Mouse (Mus musculus): Measurements from ENCODE around the gene Rpgr. TPM values are rescaled to one million over a fixed set of nuclear protein-coding genes. Genes with fewer than 3 reads are reported as not detected.

Rpgr gene
- polyA plus RNA-seq, 1 experiment: 11.2 TPM

- Histone ChIP-seq H3K27ac (ENCODE audit: insufficient read depth, low read length) (no peak overlapping the region), H3K4me1 (ENCODE audit: control insufficient read depth, insufficient read depth, low read length) (no peaks in the 10 kb centered on the region), H3K4me3 (replicated peaks; ENCODE audit: insufficient read depth, low read depth, low read length) (no peak overlapping the region), H3K27me3 (ENCODE audit: control insufficient read depth, insufficient read depth, low read length) (no peaks in the 10 kb centered on the region)
- no peak for TF ChIP-seq POLR2A (IDR thresholded peaks at IDR 0.05; ENCODE audit: borderline replicate concordance, insufficient read depth, low read length)
- no peak for TF ChIP-seq CTCF (IDR thresholded peaks at IDR 0.05; ENCODE audit: borderline replicate concordance, insufficient read depth, low read depth, low read length)
- WGBS: 60% methylated on average over 1 of the region's 1 CpGs
- no peak for DNase-seq
These were observed 106.0 kb downstream of the Rpgr start for GRCm38 (mm10) chrX:10110736-10111135.

GRCm38 (mm10) chrX:10108558-10108957 lies 108.2 kb downstream of the Rpgr start:
- 34% methylated on average over 4 of the region's 4 CpGs for WGBS

DNA sequence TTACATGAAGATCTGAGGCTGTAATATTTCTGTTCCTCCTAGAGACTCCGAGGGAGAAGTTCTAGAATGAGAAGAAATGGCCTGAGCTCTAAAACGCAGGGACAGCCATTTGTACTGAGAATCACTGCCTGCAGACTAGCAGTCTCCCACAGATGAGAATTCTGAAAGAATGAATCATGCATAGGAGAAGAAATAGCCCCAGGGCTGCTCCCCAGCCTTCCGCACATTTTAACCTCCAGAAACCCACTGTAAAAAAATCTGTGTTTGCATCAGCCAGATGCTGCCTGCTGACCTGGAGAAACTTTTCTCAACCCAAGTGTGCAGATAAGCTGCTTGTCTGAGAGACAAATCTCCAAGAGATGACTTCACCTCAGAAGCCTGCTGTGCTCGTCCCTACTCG lies 111.2 kb downstream of the Rpgr start:
- TF ChIP-seq POLR2A (IDR thresholded peaks at IDR 0.05; ENCODE audit: borderline replicate concordance, insufficient read depth, low read length) (no peak), CTCF (IDR thresholded peaks at IDR 0.05; ENCODE audit: borderline replicate concordance, insufficient read depth, low read depth, low read length) (no peak)
- WGBS: 73% methylated on average over 5 of the region's 5 CpGs

More at GRCm38 (mm10) chrX:10108558-10108957, 108.2 kb downstream of the Rpgr start:
- H3K4me1 ChIP-seq (ENCODE audit: control insufficient read depth, insufficient read depth, low read length): no peaks in the 10 kb centered on the region
- no peak overlapping the region for H3K4me3 ChIP-seq (replicated peaks; ENCODE audit: insufficient read depth, low read depth, low read length)
- TF ChIP-seq CTCF (IDR thresholded peaks at IDR 0.05; ENCODE audit: borderline replicate concordance, insufficient read depth, low read depth, low read length): no peak
- no peak for TF ChIP-seq POLR2A (IDR thresholded peaks at IDR 0.05; ENCODE audit: borderline replicate concordance, insufficient read depth, low read length)
- no peak for DNase-seq
- H3K27me3 ChIP-seq (ENCODE audit: control insufficient read depth, insufficient read depth, low read length): no peaks in the 10 kb centered on the region
- H3K27ac ChIP-seq (ENCODE audit: insufficient read depth, low read length): no peak overlapping the region

DNA sequence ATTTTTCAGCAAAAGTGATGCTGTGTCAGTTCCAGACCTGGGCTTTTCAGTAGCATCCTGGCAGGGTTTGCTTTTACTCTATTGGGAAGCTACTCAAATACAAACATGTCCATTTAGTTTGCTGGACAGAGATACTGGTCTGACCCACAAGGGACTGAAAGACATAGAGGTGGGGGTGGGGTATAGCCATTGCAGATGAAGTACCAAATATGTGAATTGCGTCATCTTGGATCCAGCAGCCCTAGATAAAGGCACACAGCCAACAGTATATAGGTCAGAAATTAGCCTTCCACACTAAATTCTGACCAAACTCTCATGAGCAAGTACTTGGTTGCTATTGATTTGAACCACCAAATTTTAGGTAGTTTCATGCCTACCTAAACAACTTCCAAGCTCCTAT lies 114.0 kb downstream of the Rpgr start:
- Histone ChIP-seq H3K4me1 (ENCODE audit: control insufficient read depth, insufficient read depth, low read length) (no peaks in the 10 kb centered on the region), H3K27ac (ENCODE audit: insufficient read depth, low read length) (no peak overlapping the region), H3K4me3 (replicated peaks; ENCODE audit: insufficient read depth, low read depth, low read length) (no peak overlapping the region), H3K27me3 (ENCODE audit: control insufficient read depth, insufficient read depth, low read length) (no peaks in the 10 kb centered on the region)
- TF ChIP-seq POLR2A (IDR thresholded peaks at IDR 0.05; ENCODE audit: borderline replicate concordance, insufficient read depth, low read length) (no peak), CTCF (IDR thresholded peaks at IDR 0.05; ENCODE audit: borderline replicate concordance, insufficient read depth, low read depth, low read length) (no peak)
- no peak for DNase-seq
- 32% methylated on average over 1 of the region's 1 CpGs for WGBS

More for the DNA sequence above, 111.2 kb downstream of the Rpgr start:
- Histone ChIP-seq H3K27ac (ENCODE audit: insufficient read depth, low read length) (no peak overlapping the region), H3K4me3 (replicated peaks; ENCODE audit: insufficient read depth, low read depth, low read length) (no peak overlapping the region), H3K4me1 (ENCODE audit: control insufficient read depth, insufficient read depth, low read length) (no peaks in the 10 kb centered on the region), H3K27me3 (ENCODE audit: control insufficient read depth, insufficient read depth, low read length) (no peaks in the 10 kb centered on the region)
- DNase-seq: no peak

DNA sequence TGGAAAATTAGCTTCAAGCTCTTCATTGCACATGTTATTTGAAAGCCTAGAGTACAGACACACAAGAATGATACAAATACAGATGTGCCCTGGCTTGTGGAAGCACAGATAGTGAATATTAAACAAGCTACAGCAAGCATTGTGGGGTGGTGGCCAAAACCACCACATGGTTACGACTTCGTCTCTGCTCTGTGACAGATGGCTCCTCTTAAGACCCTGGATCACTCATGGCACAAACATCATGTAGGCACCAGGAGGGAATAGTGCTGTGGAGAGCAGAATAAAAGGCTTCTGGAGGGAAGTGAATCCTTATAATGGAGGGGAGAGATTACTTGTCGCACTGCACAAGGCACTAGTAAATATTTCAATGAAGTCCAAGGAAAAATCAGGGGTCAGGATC lies 120.9 kb downstream of the Rpgr start:
- Histone ChIP-seq H3K27me3 (ENCODE audit: control insufficient read depth, insufficient read depth, low read length) (no peaks in the 10 kb centered on the region), H3K4me3 (replicated peaks; ENCODE audit: insufficient read depth, low read depth, low read length) (no peak overlapping the region), H3K27ac (ENCODE audit: insufficient read depth, low read length) (no peak overlapping the region), H3K4me1 (ENCODE audit: control insufficient read depth, insufficient read depth, low read length) (no peaks in the 10 kb centered on the region)
- no peak for TF ChIP-seq POLR2A (IDR thresholded peaks at IDR 0.05; ENCODE audit: borderline replicate concordance, insufficient read depth, low read length)
- no peak for TF ChIP-seq CTCF (IDR thresholded peaks at IDR 0.05; ENCODE audit: borderline replicate concordance, insufficient read depth, low read depth, low read length)
- DNase-seq: peak; percentile 22 to 37
- WGBS: 23% methylated on average over 3 of the region's 3 CpGs

GRCm38 (mm10) chrX:10080385-10080784 lies 136.3 kb downstream of the Rpgr start:
- no peak overlapping the region for H3K27ac ChIP-seq (ENCODE audit: insufficient read depth, low read length)
- DNase-seq: no peak
- 88% methylated on average over 3 of the region's 3 CpGs for WGBS
- H3K27me3 ChIP-seq (ENCODE audit: control insufficient read depth, insufficient read depth, low read length): no peaks in the 10 kb centered on the region
- TF ChIP-seq CTCF (IDR thresholded peaks at IDR 0.05; ENCODE audit: borderline replicate concordance, insufficient read depth, low read depth, low read length) (no peak), POLR2A (IDR thresholded peaks at IDR 0.05; ENCODE audit: borderline replicate concordance, insufficient read depth, low read length) (no peak)
- H3K4me1 ChIP-seq (ENCODE audit: control insufficient read depth, insufficient read depth, low read length): no peaks in the 10 kb centered on the region
- no peak overlapping the region for H3K4me3 ChIP-seq (replicated peaks; ENCODE audit: insufficient read depth, low read depth, low read length)

GRCm38 (mm10) chrX:10079981-10080380 lies 136.7 kb downstream of the Rpgr start:
- Histone ChIP-seq H3K4me1 (ENCODE audit: control insufficient read depth, insufficient read depth, low read length) (no peaks in the 10 kb centered on the region), H3K4me3 (replicated peaks; ENCODE audit: insufficient read depth, low read depth, low read length) (no peak overlapping the region), H3K27ac (ENCODE audit: insufficient read depth, low read length) (no peak overlapping the region), H3K27me3 (ENCODE audit: control insufficient read depth, insufficient read depth, low read length) (no peaks in the 10 kb centered on the region)
- no peak for TF ChIP-seq POLR2A (IDR thresholded peaks at IDR 0.05; ENCODE audit: borderline replicate concordance, insufficient read depth, low read length)
- no peak for TF ChIP-seq CTCF (IDR thresholded peaks at IDR 0.05; ENCODE audit: borderline replicate concordance, insufficient read depth, low read depth, low read length)
- DNase-seq: no peak
- WGBS: 79% methylated on average over 1 of the region's 1 CpGs

DNA sequence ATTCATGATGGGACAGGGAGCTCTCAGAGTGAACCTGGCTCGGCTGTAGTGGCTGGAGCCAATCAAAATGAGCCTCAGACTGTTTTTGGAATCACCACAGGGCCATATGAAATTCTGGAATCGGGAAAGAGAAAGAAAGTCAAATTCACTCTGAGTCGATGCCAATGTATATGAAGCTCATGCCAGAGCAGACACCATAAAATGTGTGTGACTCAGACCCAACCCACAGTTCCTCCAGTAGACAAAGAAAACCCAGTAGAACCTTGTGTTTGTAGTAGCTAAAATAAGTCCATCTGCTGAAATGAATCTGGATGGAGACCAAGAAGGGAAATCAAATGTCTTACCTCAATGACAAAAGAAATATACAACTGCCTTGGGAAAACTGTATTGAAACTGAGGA lies 142.8 kb downstream of the Rpgr start:
- 33% methylated on average over 3 of the region's 3 CpGs for WGBS
- DNase-seq: no peak

More for the DNA sequence above, 142.8 kb downstream of the Rpgr start:
- no peaks in the 10 kb centered on the region for H3K27me3 ChIP-seq (ENCODE audit: control insufficient read depth, insufficient read depth, low read length)
- no peaks in the 10 kb centered on the region for H3K4me1 ChIP-seq (ENCODE audit: control insufficient read depth, insufficient read depth, low read length)
- no peak overlapping the region for H3K4me3 ChIP-seq (replicated peaks; ENCODE audit: insufficient read depth, low read depth, low read length)
- no peak overlapping the region for H3K27ac ChIP-seq (ENCODE audit: insufficient read depth, low read length)
- TF ChIP-seq CTCF (IDR thresholded peaks at IDR 0.05; ENCODE audit: borderline replicate concordance, insufficient read depth, low read depth, low read length) (no peak), POLR2A (IDR thresholded peaks at IDR 0.05; ENCODE audit: borderline replicate concordance, insufficient read depth, low read length) (no peak)
